Mouse (Mus musculus) adrenal gland, adult 2 months (tissue): ENCODE data around the gene Igsf11. TPM values are rescaled to one million over a fixed set of nuclear protein-coding genes. Genes with fewer than 3 reads are reported as not detected.
"Not testable (repeated sequence)": the region's sequence is repeated elsewhere in the genome, so short reads cannot be mapped to it uniquely, and the experiment has no call there.

Experiments used
- DNase-seq: peaks from one replicate; pipeline ENCODE4 v3.0.0; 2021
- polyA plus RNA-seq: library from polyadenylated mRNA; depleted of rRNA; stranded (reverse); fragments of >200 nt; gene quantifications from 2 replicates; pipeline ENCODE4 v1.2.3, GENCODE M21; 2012
- total RNA-seq, 2 experiments: library from RNA; stranded (reverse); gene quantifications; 2 replicates each; pipeline ENCODE4 v1.2.3; 2021

Gene Igsf11
- total and polyA plus RNA-seq, 3 experiments, result 5.2 to 60.6 (median 8.4) TPM

- not testable (repeated sequence) for DNase-seq
These were observed 91.4 kb downstream of the Igsf11 start for GRCm38 (mm10) chr16:38983850-38984249.

GRCm38 (mm10) chr16:38985411-38985810, 92.9 kb downstream of the Igsf11 start:
- peak; percentile 63 for DNase-seq

- no peak for DNase-seq
These were observed 93.9 kb downstream of the Igsf11 start for GRCm38 (mm10) chr16:38986410-38986809.

GRCm38 (mm10) chr16:38993711-38994110, 101.2 kb downstream of the Igsf11 start:
- DNase-seq, result no peak

GRCm38 (mm10) chr16:38998496-38999258, 106.2 kb downstream of the Igsf11 start:
- DNase-seq, result no peak

- no peak for DNase-seq
These were observed 106.8 kb downstream of the Igsf11 start for GRCm38 (mm10) chr16:38999298-38999697.

- DNase-seq, result no peak
These were observed 114.5 kb downstream of the Igsf11 start for GRCm38 (mm10) chr16:39006978-39007377.

- DNase-seq, result no peak
These were observed 127.0 kb downstream of the Igsf11 start for GRCm38 (mm10) chr16:39019449-39019848.

GRCm38 (mm10) chr16:39025989-39026736, 133.7 kb downstream of the Igsf11 start:
- DNase-seq, result no peak

GRCm38 (mm10) chr16:39031350-39031749, 138.9 kb downstream of the Igsf11 start:
- DNase-seq, result no peak

GRCm38 (mm10) chr16:39037257-39037656, 144.8 kb downstream of the Igsf11 start:
- no peak for DNase-seq

GRCm38 (mm10) chr16:39044381-39044780, 151.9 kb downstream of the Igsf11 start:
- DNase-seq, result no peak

GRCm38 (mm10) chr16:39048889-39049288, 156.4 kb downstream of the Igsf11 start:
- peak; percentile 44 for DNase-seq

- DNase-seq, result peak; percentile 66
These were observed 160.5 kb downstream of the Igsf11 start for GRCm38 (mm10) chr16:39052971-39053370.

GRCm38 (mm10) chr16:39053779-39054178, 161.3 kb downstream of the Igsf11 start:
- DNase-seq, result no peak

GRCm38 (mm10) chr16:39056061-39056460, 163.6 kb downstream of the Igsf11 start:
- peak; percentile 21 for DNase-seq

- peak; percentile 38 for DNase-seq
These were observed 164.5 kb downstream of the Igsf11 start for GRCm38 (mm10) chr16:39056961-39057360.

GRCm38 (mm10) chr16:39058869-39059268, 166.4 kb downstream of the Igsf11 start:
- no peak for DNase-seq

GRCm38 (mm10) chr16:39062596-39062995, 170.1 kb downstream of the Igsf11 start:
- DNase-seq, result no peak

GRCm38 (mm10) chr16:39065576-39065975, 173.1 kb downstream of the Igsf11 start:
- DNase-seq, result no peak

- DNase-seq, result no peak
These were observed 179.0 kb downstream of the Igsf11 start for GRCm38 (mm10) chr16:39071431-39071830.
